Mouse (Mus musculus) heart, postnatal 4 days (tissue): ENCODE results near the gene Tsga10ip. TPM values are rescaled to one million over a fixed set of nuclear protein-coding genes. Genes with fewer than 3 reads are reported as not detected.
"Not testable (repeated sequence)": the region's sequence is repeated elsewhere in the genome, so short reads cannot be mapped to it uniquely, and the experiment has no call there.

Experiments
- DNase-seq: peaks from one replicate; pipeline ENCODE4 v3.0.0; 2021
- total RNA-seq, 2 experiments: library from RNA; stranded (reverse); gene quantifications; 2 replicates each; pipeline ENCODE4 v1.2.3; 2021

The Tsga10ip gene
- total RNA-seq, 2 experiments from 2014 or later: 0.45 to 0.48 TPM

DNA sequence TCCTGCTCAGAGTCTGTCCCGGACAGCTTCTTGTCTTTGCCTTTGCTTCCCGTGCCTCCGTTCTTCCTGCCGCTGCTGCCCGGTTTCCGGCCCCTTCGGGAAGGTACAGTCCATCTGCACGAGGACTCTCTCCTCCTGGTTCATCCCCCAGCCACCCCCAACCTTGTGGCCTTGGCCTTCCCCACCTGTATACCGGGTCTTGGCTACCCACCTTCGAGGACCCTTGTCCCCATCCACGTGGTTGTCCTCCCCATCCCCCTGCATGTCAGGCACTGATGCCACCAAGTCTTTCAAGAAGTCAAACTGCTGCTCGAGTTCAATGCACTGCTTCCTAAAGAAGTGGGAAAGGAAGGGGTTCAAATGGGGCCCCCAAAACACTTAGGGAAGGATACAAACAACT is 21.2 kb upstream of the Tsga10ip start:
- DNase-seq: no peak

DNA sequence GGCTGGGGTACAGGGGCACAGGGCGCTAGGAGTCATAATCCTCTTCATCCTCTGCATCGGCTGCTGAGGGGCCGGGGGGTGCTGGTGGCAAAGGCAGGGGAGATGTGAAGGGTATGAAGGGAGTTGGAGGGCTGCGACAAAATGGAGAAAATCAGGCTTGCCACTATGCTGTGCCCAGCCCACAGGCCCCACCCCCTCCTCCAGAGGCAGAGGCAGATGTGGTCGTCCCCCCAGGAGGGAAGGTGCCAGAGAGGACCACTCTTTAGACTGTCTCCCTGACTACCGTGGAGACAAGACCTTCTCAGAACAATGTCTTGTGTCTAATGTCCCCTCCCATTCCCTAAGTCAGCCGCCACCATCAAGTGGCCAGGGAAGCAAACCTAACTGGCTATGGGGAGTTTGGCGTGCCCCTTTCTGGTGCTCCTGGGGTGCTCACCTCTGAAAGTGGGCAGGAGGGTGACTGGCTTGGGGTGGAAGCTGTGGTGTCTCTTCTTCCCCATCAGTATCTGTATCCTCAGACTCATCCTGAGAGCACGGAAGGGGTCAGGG is 20.6 kb upstream of the Tsga10ip start:
- no peak for DNase-seq

DNA sequence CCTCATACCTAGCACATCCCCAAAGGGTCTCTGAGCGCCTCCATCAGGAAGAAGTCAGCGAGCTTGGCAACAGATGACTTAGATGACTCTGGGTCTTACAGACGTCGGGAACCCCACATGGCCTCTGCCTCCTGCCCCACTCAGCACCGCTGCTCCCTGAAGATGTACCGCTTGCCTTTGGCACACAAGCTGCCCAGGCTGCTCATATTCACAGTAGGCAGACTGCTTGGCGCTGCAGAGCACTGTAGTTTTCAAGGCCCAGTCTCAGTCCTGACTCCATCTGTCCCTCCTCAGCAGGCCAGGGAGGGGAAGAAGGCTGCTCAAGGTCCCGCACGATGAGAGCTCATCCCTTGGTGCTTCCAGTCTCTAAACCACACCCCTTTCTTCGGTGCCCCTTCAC is 19.9 kb upstream of the Tsga10ip start:
- no peak for DNase-seq

DNA sequence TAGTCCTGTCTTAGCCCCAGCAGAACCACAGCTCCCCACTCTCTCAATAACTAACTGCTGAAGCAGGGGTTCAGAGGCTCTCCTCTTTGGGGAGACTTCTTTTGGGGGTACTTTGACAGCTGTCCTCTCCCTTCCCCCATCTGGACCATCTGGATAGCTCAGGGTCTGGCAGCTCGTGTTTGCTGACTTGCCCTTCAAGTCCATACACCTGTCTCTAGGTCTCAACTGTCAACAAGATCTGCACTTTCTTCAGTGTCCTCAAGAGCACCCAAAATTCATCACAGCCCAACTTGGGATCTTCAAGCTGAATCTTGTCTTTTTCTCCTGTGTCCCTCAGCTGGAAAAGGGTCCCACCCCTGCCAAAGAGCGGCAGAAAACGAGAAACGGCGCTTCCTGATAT is 19.5 kb upstream of the Tsga10ip start:
- DNase-seq: no peak

DNA sequence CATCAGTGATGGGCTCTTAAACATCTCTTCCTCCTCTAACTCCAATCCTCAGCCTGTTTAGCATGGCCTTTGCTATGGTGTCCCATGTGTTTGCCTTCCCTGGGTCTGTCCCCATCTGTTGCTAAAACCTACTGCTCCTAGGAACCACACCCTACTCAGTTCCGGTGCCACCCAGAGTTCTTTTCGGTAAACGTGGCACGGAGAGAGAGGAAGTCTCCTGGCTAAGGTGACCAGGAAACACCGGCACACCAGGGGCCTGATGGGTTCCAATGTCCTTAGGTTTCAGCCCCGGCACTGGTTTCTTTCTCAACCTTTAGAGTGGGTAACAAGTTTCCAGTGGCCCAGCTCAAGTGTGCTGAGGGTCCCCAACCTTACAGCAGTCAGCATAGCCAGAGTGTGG is 18.3 kb upstream of the Tsga10ip start:
- DNase-seq: no peak

DNA sequence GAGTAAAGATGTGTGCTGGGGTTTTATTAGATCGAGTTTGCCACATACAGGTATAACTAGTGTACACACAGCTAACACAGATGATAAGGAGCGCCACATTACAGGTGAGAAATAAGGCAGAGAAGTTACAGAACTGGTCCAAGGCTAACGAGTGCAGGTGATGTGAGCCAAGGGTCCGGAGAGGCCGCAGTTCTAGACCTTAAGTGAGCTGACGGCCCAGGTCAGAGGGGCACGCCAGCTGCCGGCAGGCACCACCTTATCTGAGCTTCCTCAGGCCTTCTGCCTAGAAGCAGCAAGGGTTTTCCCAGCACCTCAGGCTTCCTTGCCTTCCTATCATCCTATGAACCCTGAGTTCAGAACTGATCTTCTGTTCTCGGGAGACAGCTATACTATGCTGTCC is 17.3 kb upstream of the Tsga10ip start:
- DNase-seq: no peak

DNA sequence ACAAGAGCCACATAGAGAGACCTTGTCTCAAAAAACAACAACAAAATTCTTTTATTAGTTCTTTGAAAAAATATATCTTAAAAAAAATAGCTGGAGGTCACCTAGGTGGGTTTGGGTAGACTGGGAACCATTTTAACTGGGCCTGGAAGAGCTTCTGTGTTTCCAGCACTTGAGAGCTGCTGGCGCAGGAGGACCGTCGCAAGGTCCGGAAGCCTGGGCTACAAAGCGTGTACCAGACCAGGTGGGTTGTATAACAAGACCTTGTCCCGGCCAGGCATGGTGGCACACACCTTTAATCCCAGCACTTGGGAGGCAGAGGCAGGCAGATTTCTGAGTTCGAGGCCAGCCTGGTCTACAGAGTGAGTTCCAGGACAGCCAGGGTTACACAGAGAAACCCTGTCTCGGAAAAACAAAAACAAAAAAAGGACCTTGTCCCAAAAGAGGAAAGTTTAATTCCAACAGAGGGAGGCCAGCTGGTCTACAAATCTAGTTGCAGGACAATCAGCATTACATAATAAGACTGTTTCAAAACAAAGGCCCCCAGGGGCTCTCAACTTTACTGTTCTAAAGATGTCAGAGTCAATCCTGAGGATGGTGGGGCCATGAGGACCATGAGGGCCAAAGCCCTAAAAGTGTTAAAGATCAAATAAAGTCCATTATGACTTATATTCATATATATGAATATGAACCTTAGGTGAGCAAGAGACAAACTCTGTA is 16.6 kb upstream of the Tsga10ip start:
- DNase-seq: no peak

DNA sequence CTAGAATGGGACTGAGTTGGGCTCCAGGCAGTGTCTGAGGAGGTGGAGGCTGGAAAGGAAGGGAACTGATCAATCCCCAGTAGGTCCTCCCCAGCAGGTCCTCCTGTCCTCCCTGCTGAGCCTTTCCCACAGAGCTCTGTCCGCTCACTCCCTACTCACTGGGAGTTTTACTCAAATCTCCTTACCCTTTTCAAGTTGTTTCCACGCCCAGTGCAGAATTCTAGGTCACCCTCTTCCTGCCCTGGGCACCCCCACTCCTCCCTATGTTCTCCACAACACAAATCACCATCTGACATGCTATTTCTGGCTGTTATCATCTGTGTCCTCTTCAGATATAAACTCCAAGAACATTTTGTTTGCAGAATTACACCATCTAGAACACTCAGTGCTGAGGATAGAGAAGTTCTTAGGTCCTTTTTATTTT is 12.2 kb upstream of the Tsga10ip start:
- no peak for DNase-seq

DNA sequence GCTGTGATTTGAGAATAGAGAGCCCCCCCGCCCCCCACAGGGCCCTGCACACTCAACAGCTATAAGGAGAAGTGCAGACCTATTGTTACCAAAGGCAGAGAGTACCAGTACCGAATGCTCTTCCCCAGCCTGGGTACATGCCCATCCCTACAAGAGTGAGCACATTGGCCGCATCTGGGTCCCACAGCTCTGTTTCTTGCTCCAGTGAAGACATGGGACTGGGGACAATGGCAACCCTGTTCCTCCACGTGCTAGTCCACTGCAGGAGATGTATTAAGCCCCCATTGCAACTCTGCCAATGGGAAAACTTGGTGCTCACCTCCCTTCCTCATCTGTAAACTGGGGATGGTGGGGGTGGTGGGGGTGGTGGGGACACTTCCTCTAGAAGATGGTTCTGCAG is 11.5 kb upstream of the Tsga10ip start:
- no peak for DNase-seq

DNA sequence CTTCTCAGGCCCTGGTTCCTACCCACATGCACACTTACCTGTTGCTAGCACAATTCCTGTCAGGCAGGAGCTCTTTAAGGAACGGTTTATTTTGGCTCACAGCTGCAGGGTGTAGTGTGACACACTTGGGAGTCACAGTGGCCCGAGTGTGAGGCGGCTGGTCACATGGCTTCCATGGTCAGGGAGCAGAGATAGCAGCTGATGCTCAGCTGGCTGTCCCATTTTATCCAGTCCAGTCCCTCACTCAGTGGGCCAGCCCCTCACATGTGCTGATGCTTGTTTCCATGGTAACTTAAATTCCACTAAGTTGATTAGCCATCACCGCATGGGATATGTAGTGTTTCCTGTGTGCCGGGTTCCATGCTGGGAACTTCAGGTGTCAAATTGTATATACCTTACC is 9.6 kb upstream of the Tsga10ip start:
- DNase-seq: no peak

DNA sequence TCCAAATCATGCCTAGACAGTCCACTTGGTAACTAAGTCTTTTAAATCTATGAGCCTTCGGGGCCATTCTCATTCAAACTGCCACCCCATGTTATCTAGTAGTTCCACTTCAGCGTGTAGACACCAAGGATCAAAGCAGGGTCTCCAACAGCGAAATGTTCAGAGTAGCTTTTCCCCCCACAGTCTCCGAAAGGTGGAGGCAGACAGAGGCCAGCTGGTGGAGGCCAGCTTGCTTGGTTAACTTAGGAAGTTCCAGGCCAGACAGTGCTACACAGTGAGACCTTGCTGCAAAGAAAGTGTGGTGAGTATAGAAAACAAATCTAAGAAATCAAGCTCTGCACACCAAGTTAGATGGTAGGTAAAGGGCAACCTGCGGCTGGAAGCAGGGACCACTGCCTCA is 8.3 kb upstream of the Tsga10ip start:
- DNase-seq: no peak

DNA sequence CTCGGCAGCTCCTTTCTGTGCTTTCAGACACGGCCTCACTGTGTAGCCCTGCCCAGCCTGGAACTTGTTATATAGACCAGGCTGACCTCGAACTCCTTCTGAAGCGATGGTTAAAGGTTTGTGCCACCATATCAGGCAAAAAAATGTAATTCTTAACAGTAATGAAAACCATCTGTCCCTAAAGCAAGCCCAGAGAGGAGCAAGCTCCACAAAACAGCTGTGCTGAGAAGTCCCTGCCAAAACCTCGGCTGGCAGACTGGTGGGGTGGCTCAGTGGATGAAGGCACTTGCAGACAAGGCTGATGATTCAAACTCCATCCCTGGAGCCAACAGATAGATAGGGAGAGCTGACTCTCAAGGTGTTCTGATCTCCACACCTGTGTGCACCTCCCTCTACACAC is 6.7 kb upstream of the Tsga10ip start:
- peak; percentile 71 for DNase-seq

DNA sequence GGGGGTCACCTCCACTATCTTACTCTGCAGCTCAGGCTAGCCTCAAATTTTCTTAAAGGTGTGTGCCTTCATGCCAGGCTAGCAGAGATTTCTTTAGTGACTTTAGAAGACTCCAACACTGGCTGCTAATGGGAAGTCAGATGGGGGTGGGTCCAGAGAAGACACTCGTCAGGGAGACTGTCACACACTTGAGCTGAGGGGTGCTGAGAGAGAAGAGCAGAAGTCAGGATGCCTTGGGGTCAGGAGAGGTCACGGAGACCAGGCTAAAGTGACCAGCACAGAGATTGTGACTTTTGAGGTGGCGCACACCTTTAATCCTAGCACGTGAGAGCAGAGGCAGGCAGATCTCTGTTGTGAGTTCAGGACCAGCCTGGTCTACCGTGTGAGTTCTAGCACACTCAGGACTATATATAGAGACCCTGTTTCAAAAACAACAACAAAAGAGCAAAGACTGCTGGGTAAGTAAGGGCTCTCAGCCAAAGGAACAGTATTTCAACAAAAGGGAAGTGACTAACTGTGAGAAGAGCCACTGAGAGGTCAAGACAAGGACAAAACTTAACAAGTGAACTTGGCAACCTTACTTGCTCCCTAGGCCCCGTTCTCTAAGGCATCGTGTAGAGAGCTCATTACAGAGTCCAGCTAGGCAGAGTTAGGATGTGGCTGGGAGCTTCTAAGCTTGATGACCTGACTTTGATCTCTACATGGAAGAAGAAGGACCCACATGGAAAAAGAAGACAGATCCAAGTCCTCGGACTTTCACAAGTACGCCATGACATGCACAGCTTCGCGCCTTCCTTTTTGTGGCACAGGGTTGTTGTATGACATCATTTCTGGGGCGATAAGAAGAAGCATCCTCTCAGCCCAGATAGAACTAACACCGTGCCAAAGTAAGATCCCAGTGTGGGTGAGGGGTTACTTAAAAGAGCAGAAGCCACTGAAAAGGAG is 6.0 kb upstream of the Tsga10ip start:
- no peak for DNase-seq

DNA sequence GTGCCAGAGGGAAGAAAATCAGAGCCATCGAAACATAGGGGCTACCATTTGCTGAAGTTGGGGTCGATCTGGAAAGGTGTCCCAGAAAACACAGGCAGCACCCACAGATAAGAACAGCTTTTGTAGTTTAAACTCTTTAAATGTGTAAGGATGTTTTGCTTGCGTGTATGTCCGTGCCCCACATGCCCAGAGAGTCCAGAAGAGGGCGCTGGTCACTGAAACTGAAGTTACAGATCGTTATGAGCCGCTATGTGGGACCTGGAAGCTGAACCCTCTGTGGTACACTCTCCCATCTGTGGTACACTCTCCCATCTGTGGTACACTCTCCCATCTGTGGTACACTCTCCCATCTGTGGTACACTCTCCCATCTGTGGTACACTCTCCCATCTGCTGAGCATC is 4.8 kb upstream of the Tsga10ip start:
- peak; percentile 64 for DNase-seq

DNA sequence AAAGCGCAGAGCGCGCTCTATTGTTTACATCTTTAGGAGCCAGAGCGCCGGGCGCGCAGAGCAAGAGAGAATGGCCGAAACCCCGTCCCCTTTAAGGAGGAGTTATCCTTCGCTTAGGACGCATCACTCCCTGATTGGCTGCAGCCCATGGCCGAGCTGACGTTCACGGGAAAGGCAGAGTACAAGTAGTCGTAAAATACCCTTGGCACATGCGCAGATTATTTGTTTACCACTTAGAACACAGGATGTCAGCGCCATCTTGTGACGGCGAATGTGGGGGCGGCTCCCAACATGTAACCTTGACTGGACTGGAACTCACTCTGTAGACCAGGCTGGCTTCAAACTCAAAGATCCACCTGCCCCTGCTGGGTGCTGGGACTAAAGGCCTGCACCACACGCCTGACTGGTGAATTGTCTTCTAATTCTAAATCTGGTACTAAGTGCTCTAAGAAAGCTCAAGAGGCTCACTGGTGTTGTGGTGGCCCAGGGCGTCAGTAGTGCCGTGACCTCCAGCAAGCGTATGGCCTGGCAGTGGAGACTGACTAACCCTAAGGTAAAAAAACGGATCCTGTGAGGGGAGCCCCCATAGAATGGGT is 4.3 kb upstream of the Tsga10ip start:
- DNase-seq: peak; percentile 50

DNA sequence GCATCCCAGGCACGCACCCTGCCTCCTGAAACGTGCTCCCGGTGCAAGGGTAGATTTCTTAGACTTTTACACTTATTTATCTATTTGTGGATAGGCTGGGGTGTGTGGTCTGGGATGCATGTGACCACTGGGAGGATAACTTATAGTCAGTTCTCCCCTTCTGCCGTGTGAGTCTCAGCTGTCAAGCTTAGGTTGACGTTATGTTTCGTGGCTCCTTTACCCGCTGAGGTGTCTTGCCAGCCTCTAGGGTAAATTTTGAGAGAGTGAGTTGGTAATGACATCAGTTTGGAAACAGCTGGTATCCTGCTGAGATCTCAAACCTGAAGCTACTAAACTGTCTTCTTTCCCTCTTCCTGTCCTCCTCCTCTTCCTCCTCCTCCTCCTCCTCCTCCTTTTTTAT is 3.6 kb upstream of the Tsga10ip start:
- no peak for DNase-seq

DNA sequence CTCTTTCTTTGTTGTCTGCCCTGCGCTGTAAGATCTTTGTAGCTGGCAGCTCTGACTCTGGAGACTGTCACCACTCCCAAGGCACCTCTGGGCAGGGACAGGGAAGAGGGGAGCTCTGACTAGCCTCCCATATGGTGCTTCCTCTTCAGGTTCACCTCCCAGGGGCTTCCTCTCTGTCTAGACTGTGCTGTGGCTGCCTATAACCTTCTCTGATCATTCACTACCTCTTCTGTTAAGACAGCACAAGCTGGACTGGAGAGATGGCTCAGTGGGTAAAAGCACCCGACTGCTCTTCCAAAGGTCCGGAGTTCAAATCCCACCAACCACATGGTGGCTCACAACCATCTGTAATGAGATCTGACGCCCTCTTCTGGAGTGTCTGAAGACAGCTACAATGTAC is 1.3 kb downstream of the Tsga10ip start:
- DNase-seq: not testable (repeated sequence)

DNA sequence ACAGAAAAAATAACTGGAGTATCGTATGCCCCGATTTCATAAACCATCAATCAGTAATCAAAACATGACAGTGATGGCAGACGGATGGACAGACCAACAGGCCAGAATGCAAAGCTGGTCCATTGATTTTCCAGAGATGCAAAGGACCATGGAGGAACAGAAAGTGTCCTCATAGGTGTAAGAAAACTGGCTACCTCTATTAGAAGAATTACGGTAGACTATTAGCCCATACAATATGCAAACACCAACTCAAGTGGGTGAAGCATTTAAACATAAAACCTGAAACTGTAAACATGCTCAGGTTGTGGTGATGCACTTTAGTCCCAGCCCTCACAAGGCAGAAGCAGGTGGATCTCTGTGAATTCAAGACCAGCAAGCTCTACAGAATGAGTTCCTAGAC is 7.0 kb downstream of the Tsga10ip start:
- DNase-seq: no peak

DNA sequence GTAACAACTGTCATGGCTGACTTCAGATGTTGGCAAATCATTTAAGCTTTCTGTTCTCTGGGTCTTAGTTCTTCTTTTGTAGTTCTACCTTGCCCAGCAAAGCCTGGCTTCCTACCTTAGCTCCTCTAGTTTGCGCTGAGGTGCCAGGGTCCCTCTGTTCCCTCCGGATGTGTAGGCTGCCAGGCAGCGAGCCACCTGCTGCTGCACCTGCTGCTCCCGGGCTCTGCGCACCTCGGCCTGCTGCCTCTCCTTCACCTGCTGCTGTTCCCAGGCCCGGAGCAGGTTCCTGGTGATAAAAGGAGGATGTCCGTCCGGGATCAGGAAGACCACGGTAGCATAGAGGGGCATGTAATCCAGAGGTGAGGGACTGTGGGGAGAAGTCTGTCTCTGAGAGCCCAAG is 8.2 kb downstream of the Tsga10ip start:
- DNase-seq: no peak

DNA sequence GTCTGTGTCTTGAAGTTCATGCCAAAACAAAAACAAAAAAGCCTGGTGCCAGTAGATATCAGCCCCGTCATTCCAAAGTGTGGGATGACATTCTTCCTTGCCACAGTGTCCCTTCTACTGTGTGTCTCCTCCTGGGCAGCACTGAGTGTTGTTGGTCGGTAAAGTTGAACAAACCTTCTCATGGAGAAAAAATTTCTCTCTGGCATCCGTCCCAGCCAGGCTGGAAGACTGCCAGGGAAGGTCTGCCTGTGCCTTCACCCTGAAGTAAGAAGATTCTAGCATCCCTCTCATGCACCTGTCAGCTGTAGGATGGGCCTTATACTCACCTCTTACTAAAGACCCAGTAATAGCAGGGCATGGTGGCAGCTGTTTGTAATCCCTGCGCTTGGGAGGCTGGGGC is 9.4 kb downstream of the Tsga10ip start:
- DNase-seq: peak; percentile 84

DNA sequence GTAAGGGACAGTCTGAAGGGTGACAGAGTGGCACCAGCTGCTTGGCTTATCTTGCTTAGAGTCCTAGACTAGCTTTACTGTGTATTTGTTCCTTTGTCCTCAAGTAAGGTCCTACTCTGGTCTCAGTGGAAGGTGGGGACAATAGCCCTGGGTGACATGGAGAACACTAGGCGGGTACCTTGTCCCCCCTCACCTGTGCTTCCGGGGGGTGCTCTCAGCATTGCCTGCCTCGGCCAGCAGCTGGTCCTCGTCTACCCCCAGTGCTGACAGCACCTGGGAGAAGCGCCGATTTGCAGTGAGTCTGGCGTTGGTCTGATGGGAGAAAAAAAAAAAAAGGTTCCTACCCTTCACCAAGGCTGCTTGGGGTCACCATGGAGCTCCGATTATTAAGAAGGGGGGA is 11.9 kb downstream of the Tsga10ip start:
- DNase-seq: no peak

DNA sequence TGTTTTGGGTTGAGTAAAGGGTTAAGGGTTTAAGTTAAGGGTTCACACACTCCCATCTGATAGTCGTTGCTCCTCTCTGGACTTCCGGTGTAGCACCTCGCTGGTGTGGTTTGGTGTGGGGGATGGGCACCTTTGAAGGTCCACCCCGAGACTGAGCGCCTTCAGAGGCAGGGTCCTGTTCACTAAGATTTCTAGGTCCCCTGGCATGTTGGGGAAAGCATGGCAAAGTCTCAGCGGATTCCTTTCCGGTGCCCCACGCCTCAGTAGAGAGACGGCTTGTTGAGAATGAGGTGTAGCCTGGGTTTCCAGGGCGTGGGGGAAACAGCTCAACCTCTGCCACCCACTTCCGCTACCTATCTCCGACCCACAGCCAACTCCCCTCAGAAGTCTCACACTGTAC is 12.7 kb downstream of the Tsga10ip start:
- peak; percentile 42 for DNase-seq

DNA sequence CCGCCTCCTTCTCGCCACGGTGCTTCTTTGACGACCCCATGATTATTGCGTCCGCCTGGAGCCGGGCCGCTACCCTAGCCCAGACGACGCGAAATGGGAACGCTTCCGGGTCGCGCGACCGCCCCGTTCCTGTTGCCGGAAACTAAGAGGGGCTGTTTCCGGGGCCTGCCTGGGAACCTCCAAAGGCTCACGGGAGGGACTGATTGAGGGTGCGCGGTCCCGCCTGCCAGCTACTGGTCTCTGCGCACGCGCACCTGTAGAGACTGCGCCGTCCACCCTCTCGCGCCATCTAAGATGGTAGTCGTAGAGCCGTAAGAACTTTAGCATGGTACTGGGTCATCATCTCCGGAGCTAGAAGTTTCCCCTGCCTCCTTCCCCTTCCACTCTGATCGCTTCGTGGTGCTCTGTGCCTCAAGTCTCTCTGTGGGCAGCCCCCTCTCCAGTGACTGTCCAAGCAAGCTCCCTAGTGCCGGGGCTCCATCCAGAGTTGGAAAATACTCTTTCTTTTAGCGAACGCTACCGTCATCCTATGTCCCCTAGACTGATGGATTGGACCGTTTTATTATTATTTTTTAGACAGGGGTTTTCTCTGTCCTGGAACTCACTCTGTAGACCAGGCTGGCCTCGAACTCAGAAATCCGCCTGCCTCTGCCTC is 13.6 kb downstream of the Tsga10ip start, which contains the start of gene Sart1:
Gene Sart1, minus strand, starts transcription at position 116 of the 655 bp plus-strand sequence.
- peak; percentile 96 for DNase-seq
